Mouse (Mus musculus) heart, adult 2 months (tissue): ENCODE measurements around the gene Tmem104. TPM values are rescaled to one million over a fixed set of nuclear protein-coding genes. Genes with fewer than 3 reads are reported as not detected.

Experiments
- DNase-seq, 2 experiments: peaks; one replicate each; pipeline ENCODE4 v3.0.0; 2021
- H3K27ac ChIP-seq: fragments of 200-600 bp; 2 replicates; pipeline ENCODE4 v1.8.1; 2022
- H3K27me3 ChIP-seq: fragments of 200-500 bp; 2 replicates; pipeline ENCODE4 v1.6.1; 2012; ENCODE audit warnings: mild to moderate bottlenecking, low read length, inconsistent platforms, mixed read lengths; ENCODE audit not compliant: control insufficient read depth, insufficient read depth
- H3K36me3 ChIP-seq: fragments of 200-500 bp; 2 replicates; pipeline ENCODE4 v1.6.1; 2012; ENCODE audit warnings: low read length, inconsistent platforms; ENCODE audit not compliant: control insufficient read depth, insufficient read depth
- H3K4me1 ChIP-seq: fragments of 200-500 bp; 2 replicates; pipeline ENCODE4 v1.6.1; 2011; ENCODE audit warnings: low read length; ENCODE audit not compliant: control insufficient read depth, insufficient read depth
- H3K4me3 ChIP-seq: fragments of 200-600 bp; 2 replicates; pipeline ENCODE4 v1.8.1; 2022
- H3K79me2 ChIP-seq: fragments of 200-500 bp; replicated peaks from 2 replicates; pipeline ENCODE4 v1.6.1; 2012; ENCODE audit warnings: mild to moderate bottlenecking, inconsistent platforms, low read length, moderate library complexity, mixed read lengths; ENCODE audit not compliant: control insufficient read depth, insufficient read depth
- H3K9ac ChIP-seq: fragments of 200-500 bp; 2 replicates; pipeline ENCODE4 v1.6.1; 2012; ENCODE audit warnings: low read depth, mild to moderate bottlenecking, control low read depth, inconsistent platforms, low read length, mixed read lengths
- CTCF ChIP-seq: fragments of 200-600 bp; IDR thresholded peaks from 2 replicates; pipeline ENCODE4 v1.8.1; 2022; ENCODE audit warnings: antibody characterized with exemption, mild to moderate bottlenecking, moderate library complexity
- EP300 ChIP-seq: fragments of 200-500 bp; IDR thresholded peaks from 2 replicates; pipeline ENCODE4 v1.6.1; 2011; ENCODE audit warnings: low read depth, low read length, control low read depth; ENCODE audit not compliant: insufficient read depth
- POLR2A ChIP-seq: fragments of 200-500 bp; IDR thresholded peaks from 2 replicates; pipeline ENCODE4 v1.6.1; 2011; ENCODE audit warnings: mild to moderate bottlenecking, low read depth, low read length, control low read depth; ENCODE audit not compliant: insufficient read depth
- WGBS: fragments of 180-500 bp; shearing (Covaris S2); methylation state at CpG from one replicate; pipeline ENCODE4 v1.1.7; 2018; 5-methylcytosine and 5-hydroxymethylcytosine counted together
- intact Hi-C: fragments of 180-260 bp; cut with DNase I; formaldehyde crosslinking; loops from one replicate; pipeline ENCODE4 v1.15.1; 2025
- polyA plus RNA-seq: library from polyadenylated mRNA; depleted of rRNA; stranded (reverse); fragments of >200 nt; gene quantifications from 2 replicates; pipeline ENCODE4 v1.2.3, GENCODE M21; 2012
- total RNA-seq, 2 experiments: library from RNA; stranded (reverse); gene quantifications; 2 replicates each; pipeline ENCODE4 v1.2.3; 2021

Gene Tmem104
- total and polyA plus RNA-seq, 3 experiments = 8.8 to 11.6 (median 9.9) TPM

DNA sequence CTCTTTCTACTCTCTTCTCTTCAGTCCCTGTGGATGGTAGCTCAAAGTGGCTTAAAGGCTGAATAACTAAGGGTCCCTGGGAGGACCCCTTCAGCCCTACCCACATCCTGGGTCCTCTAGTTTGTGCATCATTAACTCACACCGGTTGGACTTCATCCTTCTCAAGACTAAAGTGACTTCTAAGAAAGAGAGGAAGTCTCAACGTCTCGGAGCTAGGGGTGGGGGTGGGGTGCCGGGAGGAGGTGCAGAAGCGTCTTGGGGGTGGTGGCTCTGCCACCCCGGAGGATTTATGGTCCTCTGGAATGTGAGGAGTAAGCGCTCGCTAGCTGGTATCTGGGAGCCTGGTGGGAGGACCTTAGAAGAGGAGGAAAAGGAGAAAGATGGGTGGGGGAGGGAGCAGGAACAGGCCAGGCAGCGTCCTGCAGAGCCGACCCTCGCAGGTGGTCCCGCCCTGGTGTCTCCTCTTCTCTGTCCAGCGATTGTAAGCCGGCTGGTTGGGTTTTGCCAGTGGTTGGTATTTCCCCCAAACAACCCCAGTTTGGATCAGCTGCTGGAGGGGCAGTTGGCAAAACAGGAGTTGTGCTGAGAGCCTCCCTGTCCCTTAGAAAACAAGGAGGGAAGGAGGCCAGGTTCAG lies 22.8 kb upstream of the Tmem104 start:
- TF ChIP-seq POLR2A (no peak), CTCF (no peak), EP300 (no peak)
- Histone ChIP-seq H3K36me3 (no peaks in the 10 kb centered on the region), H3K27ac (peak overlapping the region; percentile 79; the same call in 1 of the 2 replicates), H3K4me3 (peak overlapping the region; percentile 87), H3K27me3 (no peaks in the 10 kb centered on the region), H3K4me1 (peaks cover 4% of the 10 kb centered on the region), H3K9ac (peak overlapping the region; percentile 7), H3K79me2 (no peaks in the 10 kb centered on the region)
- DNase-seq = peak in 1 of 2 experiments; percentile 29
- intact Hi-C loops = no loop called here
- WGBS = 3% methylated on average over 14 of the region's 14 CpGs

DNA sequence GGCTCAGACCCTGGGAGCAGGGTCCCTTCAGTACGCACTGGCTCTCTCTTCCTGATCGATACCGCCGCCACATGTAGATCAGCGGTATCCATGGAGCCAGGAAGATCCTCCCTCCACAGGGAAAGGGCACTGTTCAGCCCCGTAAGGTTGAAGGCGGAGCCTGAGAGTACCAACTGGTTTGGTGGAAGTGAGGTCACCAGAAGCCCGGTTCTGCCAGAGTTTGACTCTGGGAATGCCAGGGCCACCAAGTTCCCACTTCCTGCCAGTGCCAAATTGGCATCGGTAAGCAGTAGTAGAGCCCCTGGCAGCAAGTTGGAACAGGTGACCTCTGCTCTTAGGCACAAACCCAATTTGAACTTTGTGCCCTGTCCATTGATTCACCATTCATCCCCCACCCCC lies 22.3 kb upstream of the Tmem104 start:
- H3K4me1 ChIP-seq = peaks cover 4% of the 10 kb centered on the region
- intact Hi-C loops = no loop called here
- H3K27ac ChIP-seq = no peak overlapping the region
- no peak for DNase-seq
- H3K27me3 ChIP-seq = no peaks in the 10 kb centered on the region
- peak overlapping the region; percentile 87; the same call in 1 of the 2 replicates for H3K4me3 ChIP-seq
- TF ChIP-seq CTCF (no peak), POLR2A (no peak), EP300 (no peak)
- no peaks in the 10 kb centered on the region for H3K36me3 ChIP-seq
- 12% methylated on average over 9 of the region's 9 CpGs for WGBS
- no peaks in the 10 kb centered on the region for H3K79me2 ChIP-seq
- peak overlapping the region; percentile 7; the same call in 1 of the 2 replicates for H3K9ac ChIP-seq

DNA sequence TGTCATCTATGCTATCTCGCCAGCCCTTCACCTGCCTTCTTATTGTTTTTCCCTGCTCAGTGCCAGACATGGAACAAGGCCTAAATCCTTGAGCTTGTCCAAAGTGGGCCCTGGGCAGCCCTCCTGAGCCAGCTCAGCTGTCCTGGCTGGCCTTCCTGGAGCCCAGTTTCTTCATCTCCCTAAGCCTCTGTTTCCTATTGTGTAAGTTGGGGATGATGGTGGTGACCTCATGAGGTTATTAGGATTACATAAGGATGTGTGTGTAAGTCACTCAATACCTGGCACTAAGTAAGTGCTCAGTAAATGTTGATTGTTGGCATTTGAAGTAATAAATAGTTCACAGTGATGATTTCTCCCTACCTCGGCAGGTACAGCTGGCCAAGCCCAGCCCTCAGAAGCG lies 20.5 kb upstream of the Tmem104 start:
- TF ChIP-seq EP300 (no peak), POLR2A (no peak), CTCF (no peak)
- no peak for DNase-seq
- 91% methylated on average over 3 of the region's 3 CpGs for WGBS
- Histone ChIP-seq H3K4me3 (no peak overlapping the region), H3K79me2 (no peaks in the 10 kb centered on the region), H3K9ac (no peak overlapping the region), H3K27me3 (no peaks in the 10 kb centered on the region), H3K4me1 (peaks cover 4% of the 10 kb centered on the region), H3K27ac (no peak overlapping the region), H3K36me3 (no peaks in the 10 kb centered on the region)
- intact Hi-C loops = no loop called here

DNA sequence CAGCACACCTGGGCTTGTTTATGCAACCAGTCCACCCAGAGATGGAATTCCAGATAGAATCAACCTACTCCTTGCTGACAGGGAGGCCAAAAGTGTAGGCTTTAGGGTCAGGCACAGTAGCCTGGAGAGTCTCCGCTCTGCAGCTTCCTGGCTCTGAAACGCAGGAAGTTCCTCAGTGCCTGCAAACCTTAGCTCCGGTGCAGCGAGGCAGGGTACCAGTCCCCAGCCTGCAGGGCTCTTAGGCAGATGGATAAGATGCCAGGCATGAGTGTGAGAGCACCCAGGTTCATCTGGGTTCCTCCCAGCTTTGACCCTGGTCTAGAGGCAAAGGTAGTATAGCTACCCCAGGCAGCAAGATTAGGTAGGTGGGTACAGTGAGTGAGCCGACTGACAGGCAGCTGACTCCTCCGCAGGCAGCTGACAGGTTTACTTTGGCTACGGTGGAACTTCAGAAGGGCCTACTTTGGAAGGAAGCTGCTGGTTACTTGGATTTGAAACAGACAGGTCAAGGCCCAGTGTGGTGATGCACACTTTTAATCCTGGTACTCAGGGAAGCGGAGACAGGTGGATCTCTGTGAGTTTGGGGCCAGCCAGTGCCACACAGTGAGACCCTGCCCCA lies 19.5 kb upstream of the Tmem104 start:
- Histone ChIP-seq H3K27ac (no peak overlapping the region), H3K79me2 (no peaks in the 10 kb centered on the region), H3K4me3 (no peak overlapping the region), H3K27me3 (no peaks in the 10 kb centered on the region), H3K9ac (no peak overlapping the region), H3K36me3 (no peaks in the 10 kb centered on the region), H3K4me1 (peaks cover 7% of the 10 kb centered on the region)
- TF ChIP-seq POLR2A (no peak), CTCF (no peak), EP300 (no peak)
- 61% methylated on average over 8 of the region's 8 CpGs for WGBS
- DNase-seq = no peak
- intact Hi-C loops = no loop called here

DNA sequence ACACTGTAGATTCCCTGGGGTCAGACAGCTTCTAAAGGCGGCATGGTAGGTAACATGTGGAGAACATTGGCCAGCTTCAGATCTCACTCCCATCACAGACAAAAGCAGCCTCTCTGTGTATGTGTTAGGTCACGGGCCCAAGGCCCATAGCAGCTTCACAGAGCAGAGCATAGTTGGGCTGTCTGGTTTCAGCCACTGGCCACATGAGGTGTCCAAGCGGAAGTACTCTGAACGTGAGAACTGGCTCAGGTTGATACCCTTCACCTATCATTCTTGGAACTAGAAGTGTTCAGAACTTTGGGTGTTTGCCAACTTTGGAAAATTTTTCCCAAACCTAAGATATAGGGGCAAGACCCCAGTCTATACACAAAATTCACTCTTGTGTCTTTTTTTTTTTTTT lies 17.9 kb upstream of the Tmem104 start:
- Histone ChIP-seq H3K4me1 (peaks cover 7% of the 10 kb centered on the region), H3K4me3 (no peak overlapping the region), H3K79me2 (no peaks in the 10 kb centered on the region), H3K27me3 (no peaks in the 10 kb centered on the region), H3K27ac (no peak overlapping the region), H3K9ac (no peak overlapping the region), H3K36me3 (no peaks in the 10 kb centered on the region)
- intact Hi-C loops = no loop called here
- no peak for TF ChIP-seq CTCF
- TF ChIP-seq POLR2A = no peak
- no peak for TF ChIP-seq EP300
- 85% methylated on average over 4 of the region's 4 CpGs for WGBS
- DNase-seq = no peak

DNA sequence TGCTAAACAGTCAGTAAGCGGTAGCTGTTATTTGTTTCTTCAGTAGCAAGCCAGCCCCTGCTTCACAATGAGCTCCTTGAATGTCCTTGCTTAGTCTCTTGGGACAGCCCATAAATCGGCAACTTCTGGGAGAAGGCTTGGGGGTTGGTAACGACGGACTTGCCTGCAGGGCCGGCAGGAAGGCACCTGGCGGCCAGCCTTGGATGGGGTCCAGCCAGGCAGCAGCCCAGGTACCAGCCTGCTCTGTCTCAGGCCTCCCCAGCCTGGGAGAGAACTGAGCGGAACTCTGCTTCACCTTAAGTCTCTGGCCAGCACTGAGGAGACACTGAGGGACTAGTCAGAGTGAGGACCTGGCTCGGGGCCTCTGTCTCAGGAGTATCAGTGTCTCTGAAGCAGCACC lies 16.2 kb upstream of the Tmem104 start:
- Histone ChIP-seq H3K4me1 (peaks cover 2% of the 10 kb centered on the region; the same call in 1 of the 2 replicates), H3K9ac (no peak overlapping the region), H3K27ac (no peak overlapping the region), H3K4me3 (no peak overlapping the region), H3K79me2 (no peaks in the 10 kb centered on the region), H3K36me3 (no peaks in the 10 kb centered on the region), H3K27me3 (no peaks in the 10 kb centered on the region)
- TF ChIP-seq POLR2A (no peak), EP300 (no peak)
- DNase-seq = no peak
- intact Hi-C loops = no loop called here
- WGBS = 62% methylated on average over 8 of the region's 8 CpGs
